ENCODE assay signal across 13 mouse cellular contexts in the genomic region with DNA sequence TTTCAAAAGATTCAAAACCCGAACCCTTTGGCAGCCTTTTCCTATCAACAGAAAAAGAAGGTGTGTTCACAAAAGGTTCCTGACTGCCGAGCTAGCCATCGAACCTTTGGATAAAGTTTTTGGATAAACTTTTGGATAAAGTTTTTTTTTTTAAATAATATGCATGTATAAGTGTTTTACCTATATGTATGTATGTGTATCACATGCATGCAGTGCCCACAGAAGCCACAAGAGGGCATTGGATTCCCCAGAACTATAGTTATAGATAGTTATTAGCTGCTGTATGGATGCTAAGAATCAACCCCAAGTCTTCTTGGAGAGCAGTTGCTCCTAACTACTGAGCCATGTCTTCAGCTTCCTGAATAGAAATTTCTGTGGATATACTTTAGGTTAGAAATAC. TPM values are rescaled to one million over a fixed set of nuclear protein-coding genes. Genes with fewer than 3 reads are reported as not detected.
A peak's percentile ranks its signal among the peaks of the same experiment; 100 is the strongest.
DNase-seq lines count a peak whose midpoint lies in the region; ATAC-seq and TF ChIP-seq lines count a peak whose summit lies in the region.
"Had no signal": no experiment of that assay in that cellular context is flagged by ENCODE, and none has a peak within 500 bp of the region (broad histone marks: within the 10 kb centered on the region; RNA-seq: fewer than 3 reads in every experiment).

No protein-coding gene starts in this region.

- no peak overlapping the region for H3K4me3 ChIP-seq in left cerebral cortex, adult 2 months
- no peak overlapping the region for H3K4me3 ChIP-seq in thymus, adult 2 months (ENCODE audit: control insufficient read depth, insufficient read depth, low read length)
- H3K4me3 ChIP-seq: embryonic facial prominence, embryonic 15.5 days; forebrain, embryonic 13.5 days; liver, embryonic 13.5 days had no signal

- no peak for DNase-seq in left cerebral cortex, adult 2 months (ENCODE audit: extremely low spot score in 1 of 2, low spot score in 2 of 2)
- DNase-seq in left cerebral cortex, adult 11 months (ENCODE audit: low spot score) = no peak
- peak; percentile 44 for DNase-seq in thymus, postnatal 4 days
- DNase-seq in thymus, adult 2 months = no peak
- peak; percentile 52 for DNase-seq in ZHBTc4 (ENCODE audit: low read depth, low spot score)
- DNase-seq in gastrocnemius, postnatal 10 days = no peak
- DNase-seq: adrenal gland, adult 2 months; kidney, adult 2 months; liver, embryonic 13.5 days had no signal

- 98% methylated on average over 3 of the region's 3 CpGs for WGBS in thymus, adult 2 months

- TF ChIP-seq CTCF in left cerebral cortex, adult 2 months (IDR thresholded peaks at IDR 0.05) = peak; percentile 41
- no peak for TF ChIP-seq CTCF in thymus, adult 2 months (IDR thresholded peaks at IDR 0.05; ENCODE audit: borderline replicate concordance, control insufficient read depth, extremely low read depth, insufficient read depth, low read length, poor library complexity)

- H3K36me3 ChIP-seq in thymus, adult 2 months (ENCODE audit: control insufficient read depth, insufficient read depth, low read length) = peaks cover 32% of the 10 kb centered on the region

- no peaks in the 10 kb centered on the region for H3K4me1 ChIP-seq in thymus, adult 2 months (replicated peaks; ENCODE audit: control insufficient read depth, insufficient read depth, low read length)
- H3K4me1 ChIP-seq: embryonic facial prominence, embryonic 15.5 days; forebrain, embryonic 13.5 days; liver, embryonic 13.5 days had no signal

- H3K27me3 ChIP-seq in thymus, adult 2 months (ENCODE audit: control insufficient read depth, insufficient read depth, low read length) = no peaks in the 10 kb centered on the region
- H3K27me3 ChIP-seq: embryonic facial prominence, embryonic 15.5 days; forebrain, embryonic 13.5 days; liver, embryonic 13.5 days had no signal

- intact Hi-C loops in left cerebral cortex, adult 2 months (cut with DNase I) = loop anchor here (2.0 kb wide), 1 partner anchor 551 kb away; no protein-coding TSS in a partner anchor

- TF ChIP-seq POLR2A in thymus, adult 2 months (IDR thresholded peaks at IDR 0.05; ENCODE audit: control insufficient read depth, extremely low read depth, insufficient read depth, low read length, poor library complexity) = no peak

- ATAC-seq in activated CD4-positive, CD25-positive, alpha-beta regulatory T cell, adult 4 months = no peak
- ATAC-seq: forebrain, embryonic 13.5 days had no signal

- no peak overlapping the region for H3K27ac ChIP-seq in left cerebral cortex, adult 2 months
- H3K27ac ChIP-seq in thymus, adult 2 months (ENCODE audit: control insufficient read depth, insufficient read depth, low read length) = no peak overlapping the region
- H3K27ac ChIP-seq: embryonic facial prominence, embryonic 15.5 days; forebrain, embryonic 13.5 days; liver, embryonic 13.5 days had no signal

RNA-seq across cellular contexts. Expression of gene Ubxn4, which starts 38.0 kb away (rescaled TPM):
- 10 to 100 TPM; 46.2 to 46.5 TPM for total RNA-seq in left cerebral cortex, adult 2 months (2021)
- polyA plus RNA-seq in thymus, adult 2 months (2012; rRNA removed) = 25.4 and 26.7 TPM in 2 replicates
- polyA plus RNA-seq in activated CD4-positive, CD25-positive, alpha-beta regulatory T cell, adult 4 months (2017; shearing (Covaris generic)) = 10 to 100 TPM; 43.7 to 59.3 TPM
- 10 to 100 TPM; 35.5 to 46.9 TPM for total RNA-seq in gastrocnemius, postnatal 10 days (2021)

RNA-seq across cellular contexts. Expression of gene Lct, which starts 46.4 kb away (rescaled TPM):
- 1 to 10 TPM; 1.4 to 2.0 TPM for total RNA-seq in left cerebral cortex, adult 2 months (2021)
- polyA plus RNA-seq in thymus, adult 2 months (2012; rRNA removed) = 0.15 and 0.19 TPM in 2 replicates
- polyA plus RNA-seq in activated CD4-positive, CD25-positive, alpha-beta regulatory T cell, adult 4 months (2017; shearing (Covaris generic)) = under 1 TPM in 1 of 2 experiments, not detected in 1; 0.19 TPM
- total RNA-seq in gastrocnemius, postnatal 10 days (2021) = under 1 TPM; 0.09 to 0.14 TPM
- total RNA-seq: gastrocnemius, adult 8-10 months had no signal

Comparison
In these comparisons a context has a peak if more than half of its experiments do, and no peak if none do; other contexts are left out.
1. DNase-seq: peak in thymus, postnatal 4 days (single experiment) and ZHBTc4 (single experiment); none in left cerebral cortex, adult 2 months (0 of 2), left cerebral cortex, adult 11 months (single experiment), thymus, adult 2 months (single experiment) and gastrocnemius, postnatal 10 days (single experiment).